Mouse (Mus musculus) adrenal gland, adult 18-20 months (tissue): ENCODE results near the gene Raf1. TPM values are rescaled to one million over a fixed set of nuclear protein-coding genes. Genes with fewer than 3 reads are reported as not detected.
"Not testable (repeated sequence)": the region's sequence is repeated elsewhere in the genome, so short reads cannot be mapped to it uniquely, and the experiment has no call there.

Experiments used
- DNase-seq, 2 experiments: peaks; one replicate each; pipeline ENCODE4 v3.0.0; 2021 to 2022; ENCODE audit warnings: low spot score in 2 of 2
- total RNA-seq, 2 experiments: library from RNA; stranded (reverse); gene quantifications; 1 replicate in 1 of 2; 2 replicates in 1 of 2; pipeline ENCODE4 v1.2.3; 2021

The Raf1 gene
- total RNA-seq, 2 experiments from 2014 or later: 89.9 to 101 TPM

- DNase-seq: no peak
Measured at GRCm38 (mm10) chr6:115684851-115685646, 8.6 kb upstream of the Raf1 start.

- DNase-seq: no peak
Measured at GRCm38 (mm10) chr6:115684271-115684670, 7.8 kb upstream of the Raf1 start.

GRCm38 (mm10) chr6:115681066-115681465, 4.6 kb upstream of the Raf1 start:
- no peak for DNase-seq

GRCm38 (mm10) chr6:115678012-115678411, 1.6 kb upstream of the Raf1 start:
- DNase-seq: no peak

GRCm38 (mm10) chr6:115677441-115677840, 1.0 kb upstream of the Raf1 start:
- DNase-seq: no peak

GRCm38 (mm10) chr6:115675508-115676336, 713 bp downstream of the Raf1 start:
- DNase-seq: peak; percentile 76 to 78

GRCm38 (mm10) chr6:115675166-115675507, 1.3 kb downstream of the Raf1 start:
- peak in 1 of 2 experiments; percentile 32 for DNase-seq

- DNase-seq: no peak
Measured at GRCm38 (mm10) chr6:115674316-115674715, 2.1 kb downstream of the Raf1 start.

- DNase-seq: no peak
Measured at GRCm38 (mm10) chr6:115672700-115673099, 3.7 kb downstream of the Raf1 start.

- DNase-seq: peak in 1 of 2 experiments; percentile 30
Measured at GRCm38 (mm10) chr6:115666641-115667040, 9.8 kb downstream of the Raf1 start.

GRCm38 (mm10) chr6:115664268-115664667, 12.2 kb downstream of the Raf1 start:
- no peak for DNase-seq

GRCm38 (mm10) chr6:115658802-115659201, 17.6 kb downstream of the Raf1 start:
- DNase-seq: no peak

- no peak for DNase-seq
Measured at GRCm38 (mm10) chr6:115653939-115654338, 22.5 kb downstream of the Raf1 start.

GRCm38 (mm10) chr6:115651719-115652118, 24.7 kb downstream of the Raf1 start:
- DNase-seq: no peak

- no peak for DNase-seq
Measured at GRCm38 (mm10) chr6:115650476-115651427, 25.7 kb downstream of the Raf1 start.

GRCm38 (mm10) chr6:115649792-115650365, 26.6 kb downstream of the Raf1 start:
- no peak for DNase-seq

GRCm38 (mm10) chr6:115643315-115643714, 33.1 kb downstream of the Raf1 start:
- DNase-seq: no peak

- not testable (repeated sequence) for DNase-seq
Measured at GRCm38 (mm10) chr6:115638188-115638587, 38.2 kb downstream of the Raf1 start.

- no peak for DNase-seq
Measured at GRCm38 (mm10) chr6:115634015-115634414, 42.4 kb downstream of the Raf1 start.

- no peak for DNase-seq
Measured at GRCm38 (mm10) chr6:115631056-115631795, 45.2 kb downstream of the Raf1 start.
